Mouse (Mus musculus) hindlimb bud, embryonic 11.5 days (tissue): Measurements from ENCODE around the gene Nup98.

Source experiments
- DNase-seq: peaks from one replicate; pipeline ENCODE4 v3.0.0-alpha.2; 2012; ENCODE audit warnings: low read depth, low spot score; ENCODE audit errors: extremely low spot score

Nup98 gene

GRCm38 (mm10) chr7:102233059-102233458 is 23.1 kb upstream of the Nup98 start:
- DNase-seq = no peak

DNA sequence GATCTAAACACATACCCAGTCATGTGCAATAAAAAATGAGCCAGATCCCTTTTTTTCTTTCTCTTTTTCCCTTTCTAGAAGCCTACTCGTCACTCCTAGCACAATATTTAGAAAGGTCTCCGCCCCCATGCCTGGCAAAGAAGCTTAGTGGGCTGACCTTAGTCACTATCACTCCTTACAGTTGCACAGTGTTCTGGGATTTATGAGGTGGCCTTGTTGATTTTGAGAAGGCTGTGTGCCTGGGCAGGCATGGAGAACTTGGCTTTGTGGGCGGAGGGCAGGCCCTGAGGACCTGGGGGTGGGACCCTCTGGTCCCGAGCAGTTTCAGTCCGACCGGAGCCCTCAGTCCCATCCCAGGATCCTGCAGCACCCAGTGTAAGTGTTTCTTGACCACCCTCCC is 19.8 kb upstream of the Nup98 start:
- DNase-seq = no peak

GRCm38 (mm10) chr7:102228049-102228670 is 18.2 kb upstream of the Nup98 start:
- no peak for DNase-seq

DNA sequence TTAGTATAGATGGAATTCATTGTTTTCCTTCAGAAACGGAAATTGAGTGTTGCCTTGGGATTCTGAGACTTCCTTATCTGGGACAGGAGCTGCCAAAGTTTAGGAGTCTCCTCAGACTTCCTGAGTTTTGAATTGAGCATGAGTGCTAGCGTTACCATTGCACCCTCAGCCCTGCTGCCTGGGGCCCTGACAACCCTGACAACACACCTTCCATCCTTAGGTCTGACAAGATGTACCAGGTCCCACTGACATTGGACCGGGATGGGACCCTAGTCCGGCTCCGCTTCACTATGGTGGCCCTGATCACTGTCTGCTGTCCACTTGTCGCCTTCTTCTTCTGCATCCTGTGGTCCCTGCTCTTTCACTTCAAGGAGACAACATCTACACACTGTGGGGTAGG is 16.1 kb upstream of the Nup98 start:
- no peak for DNase-seq

- no peak for DNase-seq
Measured at GRCm38 (mm10) chr7:102223883-102224738, 14.1 kb upstream of the Nup98 start.

GRCm38 (mm10) chr7:102222830-102223556 is 13.0 kb upstream of the Nup98 start:
- DNase-seq = no peak

DNA sequence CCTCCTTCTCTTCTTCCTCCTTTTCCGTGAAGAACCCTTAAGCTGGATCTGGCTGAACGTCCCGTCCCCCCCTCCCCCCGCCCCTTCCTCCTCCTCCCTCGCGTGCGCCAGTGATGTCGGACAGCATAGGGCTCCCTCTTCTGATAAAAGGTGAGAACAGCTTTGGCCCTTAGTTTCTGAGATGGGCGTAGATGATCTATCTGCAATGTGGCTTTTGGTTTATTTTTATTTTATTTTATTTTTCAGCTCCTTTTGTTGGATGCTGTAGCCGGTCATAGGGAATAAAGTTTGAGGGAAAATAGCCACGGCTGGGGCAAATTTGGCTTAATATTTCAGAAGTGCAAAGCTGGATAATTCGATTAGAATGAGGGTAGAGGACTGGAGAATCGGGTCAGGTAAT is 12.4 kb upstream of the Nup98 start:
- peak; percentile 18 for DNase-seq

DNA sequence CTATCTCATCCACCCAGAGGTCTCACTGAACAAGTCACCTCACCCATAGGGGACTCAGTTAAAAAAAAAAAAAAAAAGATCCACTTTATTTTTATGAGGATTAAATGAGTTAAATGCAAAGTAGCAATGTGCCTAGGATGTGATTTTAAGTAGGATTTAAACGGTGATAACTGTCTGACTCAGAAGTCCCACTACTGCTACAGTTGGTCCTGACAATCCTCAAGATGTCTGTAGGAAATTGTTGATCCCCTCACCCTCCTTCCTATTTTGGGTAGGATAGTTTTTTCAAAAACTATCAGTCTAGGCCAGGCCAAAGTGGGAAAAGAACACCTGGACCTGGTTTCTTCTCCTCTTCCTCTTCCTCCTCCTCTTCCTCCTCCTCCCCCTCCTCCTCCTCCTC is 11.9 kb upstream of the Nup98 start:
- no peak for DNase-seq

GRCm38 (mm10) chr7:102211071-102211470 is 1.1 kb upstream of the Nup98 start:
- no peak for DNase-seq

DNA sequence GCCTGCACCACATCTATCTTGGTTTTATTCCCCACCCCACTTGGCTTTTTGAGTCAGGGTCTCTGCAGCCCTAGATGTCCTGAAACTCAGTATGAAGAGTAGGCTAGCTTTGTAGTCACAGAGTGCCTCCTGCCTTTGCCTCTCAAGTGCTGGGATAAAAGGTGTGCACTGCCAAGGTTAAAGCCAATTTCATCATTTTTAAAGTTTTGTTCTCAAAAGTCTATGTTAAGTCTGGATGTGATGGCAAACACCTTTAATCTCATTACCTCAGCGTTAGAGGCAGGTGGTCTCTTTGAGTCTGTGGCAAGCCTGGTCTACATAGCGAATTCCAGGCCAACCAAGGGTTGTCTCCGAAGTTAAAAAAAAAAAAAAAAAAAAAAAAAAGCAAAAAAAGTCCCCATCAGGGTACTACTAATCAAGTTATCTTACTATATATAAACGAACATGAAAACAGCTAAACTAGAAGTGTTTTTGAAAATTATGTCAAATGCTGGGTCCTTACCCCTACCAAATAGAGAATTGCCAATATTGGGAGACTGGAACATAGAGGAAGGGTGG is 1.1 kb downstream of the Nup98 start:
- DNase-seq = no peak

DNA sequence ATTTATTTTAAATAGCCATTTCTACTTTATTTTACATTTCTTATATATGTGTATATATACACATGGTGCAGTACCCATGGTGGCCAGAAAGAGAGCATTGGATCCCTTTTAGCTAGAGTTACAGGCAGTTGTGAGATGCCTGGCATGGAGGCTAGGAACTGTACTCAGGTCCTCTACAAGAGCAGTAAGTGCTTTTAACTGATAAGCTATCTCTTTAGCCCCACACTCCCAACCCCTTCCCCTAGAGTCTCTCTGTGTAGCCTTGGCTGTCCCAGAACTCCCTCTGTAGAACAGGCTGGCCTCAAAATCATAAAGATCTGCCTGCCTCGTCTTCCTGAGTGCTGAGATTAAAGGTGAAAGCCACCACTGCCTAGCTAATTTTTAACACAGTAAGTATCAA is 4.3 kb downstream of the Nup98 start:
- no peak for DNase-seq

DNA sequence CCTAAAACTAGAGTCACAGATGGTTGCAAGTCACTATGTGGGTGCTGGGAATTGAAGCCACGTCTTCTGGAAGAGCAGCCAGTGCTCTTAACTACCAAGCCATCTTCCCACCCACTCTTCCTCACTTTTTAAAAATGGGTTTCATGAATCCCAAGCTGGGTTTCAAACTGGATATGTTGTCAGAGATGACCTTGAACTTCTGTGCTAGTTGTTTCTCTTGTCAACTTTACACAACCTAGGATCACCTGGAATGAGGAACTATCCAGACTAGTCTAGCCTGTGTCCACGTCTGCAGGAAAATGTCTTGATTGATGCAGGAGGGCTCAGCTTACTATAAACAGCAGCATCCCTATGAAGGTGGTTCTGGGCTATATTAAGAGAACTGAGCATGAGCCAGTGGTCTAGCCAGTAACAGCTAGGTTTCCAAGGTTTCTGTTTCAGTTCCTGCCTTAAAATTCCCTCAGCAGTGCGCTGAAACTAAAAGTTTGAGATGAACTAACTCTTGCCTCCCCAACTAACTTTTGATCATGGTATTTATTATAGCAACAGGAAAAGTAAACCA is 5.6 kb downstream of the Nup98 start:
- DNase-seq = no peak

- no peak for DNase-seq
Measured at GRCm38 (mm10) chr7:102200996-102201785, 8.8 kb downstream of the Nup98 start.

DNA sequence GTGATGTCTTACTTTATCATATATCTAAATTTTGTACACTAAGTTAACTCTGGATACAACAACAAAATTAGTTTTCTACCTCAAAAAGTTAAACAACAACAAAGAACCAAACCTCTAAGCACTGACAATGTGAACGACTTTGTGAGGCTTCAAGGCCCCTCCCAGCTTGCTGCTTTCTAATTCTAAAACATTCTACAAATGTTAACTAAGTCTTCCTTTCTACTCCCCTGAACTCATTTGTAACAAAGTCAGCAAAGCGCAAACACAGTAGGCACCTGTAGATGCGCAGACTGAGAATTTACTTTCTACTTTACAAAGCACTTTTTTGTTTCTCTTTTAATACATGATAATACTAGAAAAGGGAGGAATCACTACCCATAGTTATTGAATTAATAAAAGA is 9.4 kb downstream of the Nup98 start:
- DNase-seq = no peak

DNA sequence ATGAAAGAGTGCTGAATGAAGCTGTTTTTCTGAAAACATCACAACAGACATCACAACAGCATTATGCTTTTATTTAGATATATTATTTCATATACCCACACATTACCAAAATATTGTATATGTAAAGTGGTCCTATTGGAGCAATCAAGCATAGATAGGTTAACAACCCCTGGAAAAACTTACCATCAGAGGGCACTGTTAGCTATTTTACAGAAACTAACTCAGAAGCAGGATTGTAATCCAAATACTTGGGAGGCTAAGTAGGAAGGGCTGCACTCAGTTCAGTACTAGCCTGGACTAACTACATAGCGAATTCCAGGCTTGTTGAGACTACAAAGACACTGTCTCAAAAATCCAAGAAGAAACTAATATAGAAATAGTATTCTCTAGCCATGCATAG is 17.6 kb downstream of the Nup98 start:
- no peak for DNase-seq

DNA sequence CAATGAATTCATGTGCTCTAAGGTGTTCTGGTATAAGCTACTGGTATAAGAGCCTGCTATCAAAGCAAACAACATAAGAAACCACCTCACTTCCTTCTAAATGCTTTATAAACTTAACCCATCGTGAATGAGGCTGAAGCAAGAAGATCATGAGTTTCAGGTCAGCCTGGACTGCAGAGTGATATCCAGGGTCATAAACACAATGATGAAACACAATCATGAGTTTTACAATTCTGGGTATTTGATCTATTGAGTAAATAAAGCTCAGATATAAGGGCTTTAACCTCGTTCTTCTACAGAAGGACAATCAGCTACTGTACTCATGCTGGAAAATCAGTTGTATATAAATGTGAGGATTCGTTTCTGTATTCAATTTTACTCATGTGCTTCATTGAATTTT is 26.1 kb downstream of the Nup98 start:
- DNase-seq = no peak

- DNase-seq = no peak
Measured at GRCm38 (mm10) chr7:102170300-102170699, 39.7 kb downstream of the Nup98 start.

DNA sequence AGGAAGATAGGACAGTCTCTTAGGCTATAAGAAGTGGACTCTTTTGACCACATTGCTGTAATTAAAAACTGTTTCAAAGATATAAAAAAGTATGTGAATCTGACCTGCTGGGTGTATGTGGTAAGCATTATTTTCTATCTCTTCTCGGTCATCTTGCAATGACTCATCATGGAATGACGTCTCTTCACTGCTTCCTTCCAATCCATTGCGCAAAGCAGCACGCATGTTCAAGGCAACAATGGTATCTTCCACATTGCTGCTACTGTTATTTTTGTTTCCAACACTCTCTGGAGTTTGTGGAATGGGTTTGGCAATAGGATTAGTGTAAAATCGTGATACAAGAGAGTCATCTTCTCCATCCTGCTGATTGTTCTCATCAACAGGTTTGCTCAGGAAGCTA is 56.3 kb downstream of the Nup98 start:
- no peak for DNase-seq

DNA sequence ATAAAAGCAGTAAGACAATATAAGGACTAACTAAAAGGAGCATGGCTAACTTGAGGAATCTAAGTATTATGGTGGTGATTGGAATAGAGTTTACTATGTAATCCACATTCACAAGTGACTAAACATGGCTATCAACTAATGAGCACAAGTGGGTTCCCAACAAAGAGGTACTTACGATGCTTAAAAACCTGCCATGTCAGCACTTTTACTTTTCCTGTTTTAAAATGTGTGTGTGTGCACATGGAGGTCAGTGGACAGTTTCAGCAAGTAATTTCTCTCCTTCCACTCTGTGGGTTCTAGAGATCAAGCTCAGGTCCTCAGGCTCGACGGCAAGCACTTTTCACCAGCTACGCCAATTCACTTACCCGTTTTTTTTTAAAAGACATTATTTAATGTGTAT is 72.1 kb downstream of the Nup98 start:
- no peak for DNase-seq

GRCm38 (mm10) chr7:102137464-102137863 is 72.5 kb downstream of the Nup98 start:
- peak; percentile 14 for DNase-seq

DNA sequence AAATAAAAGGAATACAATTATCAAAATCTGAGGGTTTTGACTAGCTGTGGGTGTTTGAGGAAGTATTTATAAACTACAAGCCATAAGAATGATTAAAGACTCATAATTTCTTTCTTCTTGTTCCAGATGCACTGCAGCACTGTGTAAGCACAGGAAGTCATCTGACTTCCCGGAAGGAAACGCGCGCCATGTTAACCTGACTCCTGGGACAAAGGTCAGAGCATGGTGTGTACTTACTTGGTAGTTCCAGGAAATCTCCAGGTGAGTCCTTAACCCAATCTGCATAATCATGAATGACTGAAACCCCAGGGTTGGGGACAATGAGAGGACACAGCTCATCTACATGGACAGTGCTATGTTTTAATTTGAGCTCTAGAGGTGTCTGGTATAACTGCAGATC is 77.6 kb downstream of the Nup98 start:
- DNase-seq = no peak
